Mouse (Mus musculus): ENCODE measurements at regions not wholly inside any gene's neighbourhood (a gene's known extent, or its start where the extent isn't known, plus 50 kb on each side); places are given as distances from the start of the nearest gene placed in this dataset.
A peak's percentile ranks its signal among the peaks of the same experiment; 100 is the strongest.
"Not testable (repeated sequence)": the region's sequence is repeated elsewhere in the genome, so short reads cannot be mapped to it uniquely, and the experiment has no call there.

- ATAC-seq (no peak), DNase-seq (ENCODE audit: low spot score) (no peak)
- WGBS = 78% methylated on average over 4 of the region's 4 CpGs
- no peaks in the 10 kb centered on the region for H3K9me3 ChIP-seq (ENCODE audit: low read length)
- H3K4me2 ChIP-seq (ENCODE audit: low read depth, low read length) = no peak overlapping the region
- H3K9ac ChIP-seq (replicated peaks; ENCODE audit: low read length) = no peak overlapping the region
- no peak overlapping the region for H3K4me3 ChIP-seq (ENCODE audit: low read length)
- 0 out of 2 replicates have a peak, but pooled peaks cover 3% of the 10 kb centered on the region for H3K4me1 ChIP-seq (ENCODE audit: insufficient read depth, low read length)
- H3K27ac ChIP-seq = no peak overlapping the region
- no peaks in the 10 kb centered on the region for H3K27me3 ChIP-seq (ENCODE audit: insufficient read depth, low read length)
- H3K36me3 ChIP-seq (ENCODE audit: insufficient read depth, low read length) = no peaks in the 10 kb centered on the region
- no peak for TF ChIP-seq CTCF (IDR thresholded peaks at IDR 0.05; ENCODE audit: low read depth)
These were observed 289.8 kb upstream of the Ift57 start for GRCm38 (mm10) chr16:49409235-49409634.

DNA sequence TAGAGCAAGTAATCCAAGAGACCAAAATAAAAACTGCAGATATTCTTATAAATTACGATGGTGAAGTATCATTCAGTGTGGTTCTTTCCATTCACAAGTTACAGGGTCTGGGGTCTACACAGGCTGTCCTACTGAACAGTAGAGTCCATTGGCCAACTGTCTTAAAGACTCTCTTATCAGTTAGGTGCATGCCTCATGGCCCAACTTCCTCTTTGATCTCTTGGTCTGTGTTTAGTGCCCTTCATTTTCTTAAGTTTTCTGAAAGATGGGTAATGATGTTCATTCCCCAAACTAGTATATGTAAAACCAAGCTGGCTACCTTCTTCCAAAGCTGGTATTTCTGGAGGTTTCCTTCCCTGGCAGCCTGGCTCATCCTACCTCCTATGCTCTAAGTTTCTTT is 268.7 kb upstream of the Ift57 start:
- Histone ChIP-seq H3K36me3 (ENCODE audit: insufficient read depth, low read length) (no peaks in the 10 kb centered on the region), H3K27ac (no peak overlapping the region), H3K27me3 (ENCODE audit: insufficient read depth, low read length) (no peaks in the 10 kb centered on the region), H3K4me2 (ENCODE audit: low read depth, low read length) (no peak overlapping the region), H3K9ac (replicated peaks; ENCODE audit: low read length) (no peak overlapping the region), H3K4me1 (ENCODE audit: insufficient read depth, low read length) (no peaks in the 10 kb centered on the region), H3K9me3 (ENCODE audit: low read length) (no peaks in the 10 kb centered on the region), H3K4me3 (ENCODE audit: low read length) (no peak overlapping the region)
- 93% methylated on average over 1 of the region's 1 CpGs for WGBS
- no peak for TF ChIP-seq CTCF (IDR thresholded peaks at IDR 0.05; ENCODE audit: low read depth)
- DNase-seq (ENCODE audit: low spot score) = no peak
- no peak for ATAC-seq

DNA sequence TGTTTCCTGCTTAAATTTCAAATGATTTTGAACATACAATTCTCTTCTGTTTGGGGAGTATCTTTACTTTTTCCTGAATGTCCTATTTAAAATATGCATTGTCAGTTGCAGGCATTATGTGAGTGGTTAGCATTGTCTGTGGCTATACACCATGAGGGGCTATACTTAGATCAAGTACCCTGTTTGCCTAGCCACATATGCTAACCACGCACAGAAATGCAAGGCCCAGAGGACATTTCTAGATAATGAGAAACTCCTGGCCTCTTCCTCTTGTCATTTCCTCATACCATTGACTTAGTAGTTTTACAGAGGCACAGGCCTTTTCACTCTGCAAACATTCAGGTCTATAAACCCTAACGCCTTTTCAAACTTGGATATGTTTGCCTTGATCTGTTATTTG is 267.1 kb upstream of the Ift57 start:
- DNase-seq (ENCODE audit: low spot score) (no peak), ATAC-seq (no peak)
- H3K27ac ChIP-seq = no peak overlapping the region
- no peak overlapping the region for H3K4me3 ChIP-seq (ENCODE audit: low read length)
- no peak overlapping the region for H3K4me2 ChIP-seq (ENCODE audit: low read depth, low read length)
- H3K9ac ChIP-seq (replicated peaks; ENCODE audit: low read length) = no peak overlapping the region
- no peaks in the 10 kb centered on the region for H3K36me3 ChIP-seq (ENCODE audit: insufficient read depth, low read length)
- 70% methylated on average over 2 of the region's 2 CpGs for WGBS
- H3K4me1 ChIP-seq (ENCODE audit: insufficient read depth, low read length) = no peaks in the 10 kb centered on the region
- TF ChIP-seq CTCF (IDR thresholded peaks at IDR 0.05; ENCODE audit: low read depth) = no peak
- no peaks in the 10 kb centered on the region for H3K9me3 ChIP-seq (ENCODE audit: low read length)
- no peaks in the 10 kb centered on the region for H3K27me3 ChIP-seq (ENCODE audit: insufficient read depth, low read length)

DNA sequence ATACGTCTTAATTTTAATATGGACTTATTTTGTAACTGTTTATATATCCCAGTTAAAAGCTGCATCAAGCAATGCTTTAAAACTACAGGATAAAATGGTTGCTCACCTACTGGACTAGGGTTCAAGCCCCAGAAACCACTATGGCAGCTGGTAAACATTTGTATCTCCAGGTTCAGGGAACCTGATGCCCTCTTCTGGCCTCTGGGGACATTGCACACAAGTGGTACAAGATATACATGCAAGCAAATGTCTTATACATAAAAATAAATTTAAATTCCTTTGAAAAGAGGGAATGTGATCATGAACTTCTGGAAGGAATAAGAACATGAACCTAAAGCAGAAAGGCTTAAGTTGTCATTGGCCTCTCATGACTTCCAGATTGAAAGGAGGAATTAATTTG is 257.8 kb upstream of the Ift57 start:
- peak; percentile 49 for TF ChIP-seq CTCF (IDR thresholded peaks at IDR 0.05; ENCODE audit: low read depth)
- no peaks in the 10 kb centered on the region for H3K4me1 ChIP-seq (ENCODE audit: insufficient read depth, low read length)
- H3K27ac ChIP-seq = no peak overlapping the region
- no peaks in the 10 kb centered on the region for H3K36me3 ChIP-seq (ENCODE audit: insufficient read depth, low read length)
- no peak overlapping the region for H3K9ac ChIP-seq (replicated peaks; ENCODE audit: low read length)
- H3K9me3 ChIP-seq (ENCODE audit: low read length) = no peaks in the 10 kb centered on the region
- 76% methylated on average over 1 of the region's 1 CpGs for WGBS
- DNase-seq (ENCODE audit: low spot score) = peak; percentile 37
- no peak overlapping the region for H3K4me2 ChIP-seq (ENCODE audit: low read depth, low read length)
- no peaks in the 10 kb centered on the region for H3K27me3 ChIP-seq (ENCODE audit: insufficient read depth, low read length)
- ATAC-seq = no peak
- no peak overlapping the region for H3K4me3 ChIP-seq (ENCODE audit: low read length)

DNA sequence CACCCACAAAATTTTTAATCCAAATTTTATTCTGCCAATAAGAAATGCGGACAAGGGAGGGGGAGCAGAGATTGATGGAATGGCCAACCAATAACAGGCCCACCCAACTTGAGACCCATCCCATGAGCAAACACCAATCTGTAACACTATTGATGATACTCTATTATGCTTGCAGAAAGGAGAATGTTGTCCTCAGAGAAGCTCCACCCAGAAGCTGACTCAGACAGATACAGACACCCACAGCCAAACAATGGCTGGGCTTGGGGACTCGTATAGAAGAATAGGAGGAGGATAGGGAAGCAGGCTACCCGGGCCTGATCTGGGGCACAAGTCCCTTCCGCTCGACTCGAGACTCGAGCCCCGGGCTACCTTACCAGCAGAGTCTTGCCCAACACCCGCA is 251.7 kb upstream of the Ift57 start:
- H3K9ac ChIP-seq (replicated peaks; ENCODE audit: low read length); H3K36me3 ChIP-seq (ENCODE audit: insufficient read depth, low read length); H3K4me2 ChIP-seq (ENCODE audit: low read depth, low read length); DNase-seq (ENCODE audit: low spot score); H3K9me3 ChIP-seq (ENCODE audit: low read length); H3K4me3 ChIP-seq (ENCODE audit: low read length); H3K27ac ChIP-seq; H3K27me3 ChIP-seq (ENCODE audit: insufficient read depth, low read length); ATAC-seq; H3K4me1 ChIP-seq (ENCODE audit: insufficient read depth, low read length): not testable (repeated sequence)
- WGBS = 95% methylated on average over 8 of the region's 9 CpGs

DNA sequence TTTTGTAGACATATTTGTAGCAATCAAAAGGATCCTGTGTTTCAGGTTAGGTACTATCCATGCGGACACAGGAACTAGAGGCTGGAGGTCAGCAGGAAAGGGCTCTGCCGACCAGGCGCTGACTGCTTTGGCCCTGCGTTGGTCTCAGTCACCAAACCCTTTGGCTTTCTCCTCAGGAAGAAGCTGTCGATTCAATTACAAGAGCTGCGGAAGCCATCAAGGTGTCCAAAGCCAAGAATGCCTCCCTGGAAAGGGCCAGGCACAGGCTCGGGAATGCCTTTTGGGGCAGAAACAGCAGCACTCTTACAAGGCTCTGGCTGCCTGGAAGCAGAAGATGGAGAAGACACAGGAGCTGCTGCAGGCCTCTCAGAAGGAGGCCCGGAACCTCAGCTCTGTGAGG is 205.2 kb upstream of the Ift57 start:
- Histone ChIP-seq H3K27me3 (ENCODE audit: insufficient read depth, low read length) (no peaks in the 10 kb centered on the region), H3K4me3 (ENCODE audit: low read length) (no peak overlapping the region), H3K4me2 (ENCODE audit: low read depth, low read length) (no peak overlapping the region), H3K4me1 (ENCODE audit: insufficient read depth, low read length) (no peaks in the 10 kb centered on the region), H3K9ac (replicated peaks; ENCODE audit: low read length) (no peak overlapping the region), H3K36me3 (ENCODE audit: insufficient read depth, low read length) (no peaks in the 10 kb centered on the region), H3K27ac (no peak overlapping the region), H3K9me3 (ENCODE audit: low read length) (no peaks in the 10 kb centered on the region)
- TF ChIP-seq CTCF (IDR thresholded peaks at IDR 0.05; ENCODE audit: low read depth) = no peak
- WGBS = 89% methylated on average over 8 of the region's 8 CpGs
- ATAC-seq = no peak
- no peak for DNase-seq (ENCODE audit: low spot score)

DNA sequence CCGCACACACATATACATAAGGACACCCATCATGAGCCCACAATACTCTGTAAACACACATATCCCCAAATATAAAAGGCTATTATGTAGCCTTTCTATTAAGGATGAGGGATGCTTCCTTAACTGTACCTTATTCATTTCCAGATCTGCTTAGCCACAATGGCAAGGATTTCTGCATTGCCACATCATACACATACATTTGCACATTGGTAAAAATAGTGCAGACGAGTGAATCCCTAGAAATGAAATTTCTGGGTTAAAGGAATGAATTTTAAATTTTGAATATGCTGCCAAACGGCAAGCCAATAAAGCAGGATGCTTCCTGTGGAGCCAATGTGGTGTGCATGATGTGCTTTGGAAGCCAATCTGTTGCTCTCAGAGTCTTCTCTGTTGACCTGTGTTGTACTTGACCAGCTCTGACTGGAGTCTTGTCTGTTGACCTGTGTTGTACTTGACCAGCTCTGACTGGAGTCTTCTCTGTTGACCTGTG is 201.5 kb upstream of the Ift57 start:
- DNase-seq (ENCODE audit: low spot score) (no peak), ATAC-seq (no peak)
- no peak overlapping the region for H3K9ac ChIP-seq (replicated peaks; ENCODE audit: low read length)
- 80% methylated on average over 3 of the region's 3 CpGs for WGBS
- H3K27ac ChIP-seq = no peak overlapping the region
- TF ChIP-seq CTCF (IDR thresholded peaks at IDR 0.05; ENCODE audit: low read depth) = no peak
- no peaks in the 10 kb centered on the region for H3K36me3 ChIP-seq (ENCODE audit: insufficient read depth, low read length)
- H3K27me3 ChIP-seq (ENCODE audit: insufficient read depth, low read length) = no peaks in the 10 kb centered on the region
- no peaks in the 10 kb centered on the region for H3K4me1 ChIP-seq (ENCODE audit: insufficient read depth, low read length)
- no peak overlapping the region for H3K4me3 ChIP-seq (ENCODE audit: low read length)
- no peak overlapping the region for H3K4me2 ChIP-seq (ENCODE audit: low read depth, low read length)
- no peaks in the 10 kb centered on the region for H3K9me3 ChIP-seq (ENCODE audit: low read length)
